Mouse (Mus musculus) kidney, postnatal 0 days (tissue): Measurements from ENCODE around the gene Prss23. TPM values are rescaled to one million over a fixed set of nuclear protein-coding genes. Genes with fewer than 3 reads are reported as not detected.

Source experiments
- ATAC-seq: fragments of 200-750 bp; cut with Nextera tagmentation; replicated peaks from 2 replicates; pipeline ENCODE4 v1.8.0; 2017; ENCODE audit warnings: low read depth, moderate number of reproducible peaks, moderate TSS enrichment, moderate library complexity; ENCODE audit not compliant: low FRiP score
- DNase-seq: peaks from one replicate; pipeline ENCODE4 v3.0.0-alpha.2; 2016; ENCODE audit warnings: low spot score
- H3K27ac ChIP-seq: fragments of 300-500 bp; sonication (generic); 2 replicates; pipeline ENCODE4 v1.5.1; 2014; ENCODE audit warnings: mild to moderate bottlenecking
- H3K27me3 ChIP-seq: fragments of 300-500 bp; sonication (generic); 2 replicates; pipeline ENCODE4 v1.6.1; 2014; ENCODE audit warnings: low read length, mixed read lengths; ENCODE audit not compliant: insufficient read depth
- H3K36me3 ChIP-seq: fragments of 300-500 bp; sonication (generic); 2 replicates; pipeline ENCODE4 v1.6.1; 2014; ENCODE audit warnings: low read length, mixed read lengths; ENCODE audit not compliant: insufficient read depth
- H3K4me1 ChIP-seq: fragments of 300-500 bp; sonication (generic); replicated peaks from 2 replicates; pipeline ENCODE4 v1.6.1; 2014; ENCODE audit warnings: antibody characterized with exemption, low read length, mixed read lengths; ENCODE audit not compliant: insufficient read depth
- H3K4me2 ChIP-seq: fragments of 300-500 bp; sonication (generic); 2 replicates; pipeline ENCODE4 v1.6.1; 2014; ENCODE audit warnings: mild to moderate bottlenecking, low read length, moderate library complexity, mixed read lengths
- H3K4me3 ChIP-seq: fragments of 300-500 bp; sonication (generic); replicated peaks from 2 replicates; pipeline ENCODE4 v1.5.1; 2014; ENCODE audit warnings: low read depth, low read length
- H3K9ac ChIP-seq: fragments of 300-500 bp; sonication (generic); 2 replicates; pipeline ENCODE4 v1.6.1; 2014; ENCODE audit warnings: low read depth, low read length
- H3K9me3 ChIP-seq: fragments of 300-500 bp; sonication (generic); replicated peaks from 2 replicates; pipeline ENCODE4 v1.6.1; 2016; ENCODE audit warnings: low read length, inconsistent platforms, mixed read lengths
- CTCF ChIP-seq: IDR thresholded peaks from 2 replicates; pipeline ENCODE4 v1.5.1; 2016; ENCODE audit warnings: antibody characterized with exemption, low read depth, mild to moderate bottlenecking, moderate library complexity
- WGBS: fragments of 180-500 bp; shearing (Covaris S2); extraction: QIAGEN DNeasy Blood & Tissue Kit; methylation state at CpG from one replicate; pipeline ENCODE4 v1.1.7; 2014; 5-methylcytosine and 5-hydroxymethylcytosine counted together
- polyA plus RNA-seq: library from polyadenylated mRNA; unstranded; fragments of >200 nt; fragmentation: Nextera tagmentation; extraction: Ambion mirVana; gene quantifications from 2 replicates; pipeline ENCODE4 v1.2.1, GENCODE M21; 2015

The Prss23 gene
- polyA plus RNA-seq, 1 experiment from 2014 or later = 114 TPM

- Histone ChIP-seq H3K9ac (no peak overlapping the region), H3K27me3 (no peaks in the 10 kb centered on the region), H3K4me2 (no peak overlapping the region), H3K27ac (no peak overlapping the region), H3K36me3 (no peaks in the 10 kb centered on the region), H3K4me3 (no peak overlapping the region), H3K4me1 (no peaks in the 10 kb centered on the region), H3K9me3 (no peaks in the 10 kb centered on the region)
- DNase-seq (no peak), ATAC-seq (no peak)
- TF ChIP-seq CTCF = no peak
- WGBS = 88% methylated on average over 2 of the region's 2 CpGs
Observed at GRCm38 (mm10) chr7:89540976-89541375, 14.0 kb upstream of the Prss23 start.

- WGBS = 36% methylated on average over 6 of the region's 6 CpGs
- no peaks in the 10 kb centered on the region for H3K4me1 ChIP-seq
- no peak overlapping the region for H3K9ac ChIP-seq
- no peaks in the 10 kb centered on the region for H3K9me3 ChIP-seq
- no peak for TF ChIP-seq CTCF
- no peaks in the 10 kb centered on the region for H3K36me3 ChIP-seq
- no peak overlapping the region for H3K27ac ChIP-seq
- DNase-seq (no peak), ATAC-seq (no peak)
- H3K4me2 ChIP-seq = no peak overlapping the region
- no peak overlapping the region for H3K4me3 ChIP-seq
- no peaks in the 10 kb centered on the region for H3K27me3 ChIP-seq
Observed at GRCm38 (mm10) chr7:89539391-89539790, 12.4 kb upstream of the Prss23 start.

GRCm38 (mm10) chr7:89527430-89527856 lies 456 bp upstream of the Prss23 start:
- no peaks in the 10 kb centered on the region for H3K4me1 ChIP-seq
- no peak overlapping the region for H3K27ac ChIP-seq
- H3K9me3 ChIP-seq = no peaks in the 10 kb centered on the region
- TF ChIP-seq CTCF = no peak
- H3K4me3 ChIP-seq = no peak overlapping the region
- no peak overlapping the region for H3K9ac ChIP-seq
- DNase-seq = no peak
- ATAC-seq = no peak
- no peak overlapping the region for H3K4me2 ChIP-seq
- 81% methylated on average over 4 of the region's 4 CpGs for WGBS
- H3K36me3 ChIP-seq = no peaks in the 10 kb centered on the region
- no peaks in the 10 kb centered on the region for H3K27me3 ChIP-seq

GRCm38 (mm10) chr7:89523816-89524215 lies 3.2 kb downstream of the Prss23 start:
- H3K4me2 ChIP-seq = no peak overlapping the region
- ATAC-seq = no peak
- no peak overlapping the region for H3K4me3 ChIP-seq
- no peak for DNase-seq
- H3K9ac ChIP-seq = no peak overlapping the region
- H3K27ac ChIP-seq = no peak overlapping the region
- 87% methylated on average over 4 of the region's 4 CpGs for WGBS
- H3K36me3 ChIP-seq = no peaks in the 10 kb centered on the region
- H3K4me1 ChIP-seq = no peaks in the 10 kb centered on the region
- TF ChIP-seq CTCF = no peak
- H3K9me3 ChIP-seq = no peaks in the 10 kb centered on the region
- no peaks in the 10 kb centered on the region for H3K27me3 ChIP-seq

- no peak overlapping the region for H3K4me3 ChIP-seq
- no peaks in the 10 kb centered on the region for H3K9me3 ChIP-seq
- H3K27me3 ChIP-seq = no peaks in the 10 kb centered on the region
- no peak overlapping the region for H3K27ac ChIP-seq
- H3K4me2 ChIP-seq = no peak overlapping the region
- DNase-seq (no peak), ATAC-seq (no peak)
- H3K9ac ChIP-seq = no peak overlapping the region
- WGBS = 69% methylated on average over 10 of the region's 10 CpGs
- no peaks in the 10 kb centered on the region for H3K4me1 ChIP-seq
- no peaks in the 10 kb centered on the region for H3K36me3 ChIP-seq
- TF ChIP-seq CTCF = no peak
Observed at GRCm38 (mm10) chr7:89522170-89522569, 4.8 kb downstream of the Prss23 start.

GRCm38 (mm10) chr7:89517460-89518390 lies 9.3 kb downstream of the Prss23 start:
- Histone ChIP-seq H3K27ac (peak overlapping the region; percentile 92), H3K4me3 (peak overlapping the region; percentile 64), H3K9me3 (no peaks in the 10 kb centered on the region), H3K9ac (peak overlapping the region; percentile 76), H3K4me2 (peak overlapping the region; percentile 83), H3K27me3 (no peaks in the 10 kb centered on the region), H3K4me1 (peaks cover 7% of the 10 kb centered on the region; the same call in 1 of the 2 replicates), H3K36me3 (no peaks in the 10 kb centered on the region)
- ATAC-seq (peak; percentile 88), DNase-seq (peak; percentile 73)
- under 1% methylated on average over 54 of the region's 61 CpGs for WGBS
- TF ChIP-seq CTCF = peak; percentile 62
